Comparison of ENCODE assay signal across 8 mouse cellular contexts in the genomic region with DNA sequence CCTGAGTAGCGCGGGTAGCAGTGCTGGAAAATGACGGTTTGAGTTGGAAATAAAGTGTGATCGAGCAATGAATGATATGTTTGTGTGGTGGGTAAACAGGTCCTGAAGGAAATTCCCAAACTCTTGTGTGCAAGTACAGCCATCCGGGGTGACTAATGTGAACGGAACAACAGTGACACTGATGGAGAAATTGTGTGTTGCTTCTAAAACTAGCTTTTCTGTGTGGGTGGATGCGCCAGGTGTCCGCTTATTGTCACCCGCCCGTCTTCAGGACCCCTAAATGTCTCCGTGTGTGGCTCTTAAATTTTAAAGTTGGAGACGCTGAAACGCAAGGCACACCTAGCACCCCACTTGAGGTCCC. TPM values are rescaled to one million over a fixed set of nuclear protein-coding genes. Genes with fewer than 3 reads are reported as not detected.
DNase-seq lines count a peak whose midpoint lies in the region; ATAC-seq and TF ChIP-seq lines count a peak whose summit lies in the region.

No protein-coding gene starts in this region.

- 41% methylated on average over 13 of the region's 13 CpGs for WGBS in heart, embryonic 15.5 days
- 57% methylated on average over 13 of the region's 13 CpGs for WGBS in hindbrain, embryonic 12.5 days
- WGBS in midbrain, embryonic 11.5 days = 54% methylated on average over 13 of the region's 13 CpGs

- intact Hi-C loops in heart, postnatal 14 days (cut with DNase I) = loop anchor here (1.0 kb wide), 1 partner anchor 12 kb away; no protein-coding TSS in a partner anchor

- DNase-seq in heart, postnatal 14 days = no peak
- DNase-seq in G1E (ENCODE audit: low spot score) = no peak
- DNase-seq in midbrain, embryonic 11.5 days (ENCODE audit: low spot score, missing footprints) = no peak
- DNase-seq in thymus, postnatal 10 days (ENCODE audit: low spot score in 2 of 2) = no peak
- no peak for DNase-seq in left cerebral cortex, adult 18-20 months (ENCODE audit: low spot score in 2 of 2)
- no peak for DNase-seq in kidney, adult 8-10 months

- H3K4me3 ChIP-seq in heart, embryonic 15.5 days = peak overlapping the region; percentile 79
- H3K4me3 ChIP-seq in G1E (ENCODE audit: low read depth, low read length) = peak overlapping the region; percentile 86
- peak overlapping the region; percentile 57 for H3K4me3 ChIP-seq in hindbrain, embryonic 12.5 days
- H3K4me3 ChIP-seq in midbrain, embryonic 11.5 days (ENCODE audit: low read depth, low read length) = peak overlapping the region; percentile 83

- H3K9ac ChIP-seq in heart, embryonic 15.5 days = peak overlapping the region; percentile 78
- H3K9ac ChIP-seq in hindbrain, embryonic 12.5 days = peak overlapping the region; percentile 80
- H3K9ac ChIP-seq in midbrain, embryonic 11.5 days (ENCODE audit: low read length) = peak overlapping the region; percentile 78

- peaks cover 52% of the 10 kb centered on the region for H3K4me1 ChIP-seq in heart, embryonic 15.5 days (replicated peaks)
- peaks cover 82% of the 10 kb centered on the region for H3K4me1 ChIP-seq in G1E (ENCODE audit: insufficient read depth, low read depth, low read length)
- peaks cover 40% of the 10 kb centered on the region for H3K4me1 ChIP-seq in hindbrain, embryonic 12.5 days
- H3K4me1 ChIP-seq in midbrain, embryonic 11.5 days (ENCODE audit: control insufficient read depth, insufficient read depth, low read length) = peaks cover 28% of the 10 kb centered on the region

- H3K36me3 ChIP-seq in heart, embryonic 15.5 days = peaks cover 3% of the 10 kb centered on the region; the same call in 1 of the 2 replicates
- peaks cover 28% of the 10 kb centered on the region for H3K36me3 ChIP-seq in G1E (replicated peaks)
- peaks cover 4% of the 10 kb centered on the region; the same call in 1 of the 2 replicates for H3K36me3 ChIP-seq in hindbrain, embryonic 12.5 days
- H3K36me3 ChIP-seq in midbrain, embryonic 11.5 days (ENCODE audit: control insufficient read depth, insufficient read depth, low read length) = no peaks in the 10 kb centered on the region

- no peaks in the 10 kb centered on the region for H3K27me3 ChIP-seq in heart, embryonic 15.5 days
- H3K27me3 ChIP-seq in G1E (ENCODE audit: insufficient read depth, low read length) = no peaks in the 10 kb centered on the region
- no peaks in the 10 kb centered on the region for H3K27me3 ChIP-seq in hindbrain, embryonic 12.5 days
- H3K27me3 ChIP-seq in midbrain, embryonic 11.5 days (ENCODE audit: control insufficient read depth, insufficient read depth, low read length) = no peaks in the 10 kb centered on the region

- ATAC-seq in heart, embryonic 15.5 days (replicated peaks; ENCODE audit: insufficient number of reproducible peaks, insufficient read depth, low FRiP score, low read depth) = no peak
- no peak for ATAC-seq in G1E (ENCODE audit: extremely low read depth, insufficient number of reproducible peaks, low FRiP score, poor library complexity, severe bottlenecking)
- ATAC-seq in hindbrain, embryonic 12.5 days (ENCODE audit: low FRiP score) = no peak
- ATAC-seq in midbrain, embryonic 11.5 days (ENCODE audit: low FRiP score) = no peak

- peak overlapping the region; percentile 79 for H3K4me2 ChIP-seq in heart, embryonic 15.5 days
- H3K4me2 ChIP-seq in hindbrain, embryonic 12.5 days (replicated peaks) = peak overlapping the region; percentile 69
- peak overlapping the region; percentile 81 for H3K4me2 ChIP-seq in midbrain, embryonic 11.5 days

- H3K27ac ChIP-seq in heart, embryonic 15.5 days = peak overlapping the region; percentile 99
- peak overlapping the region; percentile 98 for H3K27ac ChIP-seq in hindbrain, embryonic 12.5 days
- H3K27ac ChIP-seq in midbrain, embryonic 11.5 days (ENCODE audit: low read depth, low read length) = peak overlapping the region; percentile 97

- TF ChIP-seq CTCF in G1E (IDR thresholded peaks at IDR 0.05; ENCODE audit: low read depth, low read length) = no peak

- H3K9me3 ChIP-seq in heart, embryonic 15.5 days (replicated peaks) = no peaks in the 10 kb centered on the region
- H3K9me3 ChIP-seq in G1E (replicated peaks) = peaks cover 4% of the 10 kb centered on the region; the same call in 1 of the 2 replicates
- H3K9me3 ChIP-seq in hindbrain, embryonic 12.5 days (replicated peaks) = no peaks in the 10 kb centered on the region
- H3K9me3 ChIP-seq in midbrain, embryonic 11.5 days (ENCODE audit: control insufficient read depth, low read length) = no peaks in the 10 kb centered on the region

RNA-seq across cellular contexts. Expression of gene Sec14l1, which starts 0.8 kb away (rescaled TPM):
- polyA plus RNA-seq in heart, embryonic 15.5 days (2015; fragmentation: Nextera tagmentation; extraction: Ambion mirVana) = 42.1 and 48.8 TPM in 2 replicates
- 10 to 100 TPM; 89.1 to 92.0 TPM for total RNA-seq in heart, postnatal 14 days (2021)
- 72.9 and 82.8 TPM in 2 replicates for total RNA-seq in G1E (2014; fragmentation: Nextera tagmentation)
- total RNA-seq in G1E (2017) = 76.1 and 77.8 TPM in 2 replicates
- polyA plus RNA-seq in G1E (2012) = 88.9 and 95.5 TPM in 2 replicates
- polyA plus RNA-seq in hindbrain, embryonic 12.5 days (2016; fragmentation: Nextera tagmentation; extraction: Ambion mirVana) = 76.2 and 77.6 TPM in 2 replicates
- 32.4 and 36.7 TPM in 2 replicates for polyA plus RNA-seq in midbrain, embryonic 11.5 days (2014; fragmentation: Nextera tagmentation; extraction: Ambion mirVana)
- total RNA-seq in left cerebral cortex, adult 18-20 months (2021) = 100 to 1,000 TPM; 203 to 219 TPM
